Mouse (Mus musculus): ENCODE results near the gene Fam129a.

Fam129a gene

GRCm38 (mm10) chr1:151696751-151697150 is 125.8 kb downstream of the Fam129a start:
- DNase-seq (ENCODE audit: low read depth, low spot score): no peak

GRCm38 (mm10) chr1:151697901-151698641 is 127.1 kb downstream of the Fam129a start:
- DNase-seq (ENCODE audit: low read depth, low spot score): no peak

GRCm38 (mm10) chr1:151699363-151699762 is 128.4 kb downstream of the Fam129a start:
- DNase-seq (ENCODE audit: low read depth, low spot score): no peak

GRCm38 (mm10) chr1:151702816-151703215 is 131.8 kb downstream of the Fam129a start:
- no peak for DNase-seq (ENCODE audit: low read depth, low spot score)

GRCm38 (mm10) chr1:151705723-151706396 is 134.9 kb downstream of the Fam129a start:
- DNase-seq (ENCODE audit: low read depth, low spot score): peak; percentile 91

- DNase-seq (ENCODE audit: low read depth, low spot score): no peak
These were observed 135.4 kb downstream of the Fam129a start for GRCm38 (mm10) chr1:151706397-151706752.

GRCm38 (mm10) chr1:151708966-151709733 is 138.2 kb downstream of the Fam129a start:
- peak; percentile 75 for DNase-seq (ENCODE audit: low read depth, low spot score)

GRCm38 (mm10) chr1:151709734-151710022 is 138.7 kb downstream of the Fam129a start:
- no peak for DNase-seq (ENCODE audit: low read depth, low spot score)

- peak; percentile 44 for DNase-seq (ENCODE audit: low read depth, low spot score)
These were observed 139.6 kb downstream of the Fam129a start for GRCm38 (mm10) chr1:151710424-151711055.

- DNase-seq (ENCODE audit: low read depth, low spot score): no peak
These were observed 140.1 kb downstream of the Fam129a start for GRCm38 (mm10) chr1:151711062-151711461.

GRCm38 (mm10) chr1:151712664-151713063 is 141.7 kb downstream of the Fam129a start:
- DNase-seq (ENCODE audit: low read depth, low spot score): no peak

GRCm38 (mm10) chr1:151713622-151714021 is 142.6 kb downstream of the Fam129a start:
- DNase-seq (ENCODE audit: low read depth, low spot score): no peak

GRCm38 (mm10) chr1:151716024-151716710 is 145.2 kb downstream of the Fam129a start:
- no peak for DNase-seq (ENCODE audit: low read depth, low spot score)

- no peak for DNase-seq (ENCODE audit: low read depth, low spot score)
These were observed 146.6 kb downstream of the Fam129a start for GRCm38 (mm10) chr1:151717624-151718023.

- DNase-seq (ENCODE audit: low read depth, low spot score): no peak
These were observed 147.6 kb downstream of the Fam129a start for GRCm38 (mm10) chr1:151718575-151718974.

GRCm38 (mm10) chr1:151719911-151720310 is 148.9 kb downstream of the Fam129a start:
- no peak for DNase-seq (ENCODE audit: low read depth, low spot score)

GRCm38 (mm10) chr1:151720566-151720965 is 149.6 kb downstream of the Fam129a start:
- no peak for DNase-seq (ENCODE audit: low read depth, low spot score)

- no peak for DNase-seq (ENCODE audit: low read depth, low spot score)
These were observed 150.5 kb downstream of the Fam129a start for GRCm38 (mm10) chr1:151721357-151721983.

- DNase-seq (ENCODE audit: low read depth, low spot score): no peak
These were observed 152.8 kb downstream of the Fam129a start for GRCm38 (mm10) chr1:151723771-151724170.

GRCm38 (mm10) chr1:151725590-151725989 is 154.6 kb downstream of the Fam129a start:
- no peak for DNase-seq (ENCODE audit: low read depth, low spot score)

- DNase-seq (ENCODE audit: low read depth, low spot score): no peak
These were observed 155.4 kb downstream of the Fam129a start for GRCm38 (mm10) chr1:151726358-151726757.
